Mouse (Mus musculus): ENCODE data around the gene Atad5. TPM values are rescaled to one million over a fixed set of nuclear protein-coding genes. Genes with fewer than 3 reads are reported as not detected.

The Atad5 gene
- total RNA-seq, 2 experiments from 2014 or later: 4.2 to 6.3 TPM

DNA sequence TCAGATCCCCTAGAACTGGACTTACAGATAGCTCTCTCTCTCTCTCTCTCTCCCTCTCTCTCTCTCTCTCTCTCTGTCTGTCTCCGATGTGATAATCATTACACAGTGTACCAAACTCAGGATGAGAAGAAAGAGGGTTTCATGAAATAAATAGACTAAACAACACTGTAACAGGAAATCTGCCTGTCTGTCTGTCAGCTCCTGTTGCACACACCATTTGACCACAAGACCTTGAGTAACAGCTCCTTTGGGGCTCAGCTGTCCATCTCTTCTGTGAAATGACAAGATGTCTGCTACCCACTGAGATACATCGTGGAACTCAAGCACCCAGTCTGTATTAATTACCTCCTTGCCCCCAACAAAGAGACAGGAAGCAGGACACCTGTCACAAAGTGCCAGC, 62.3 kb downstream of the Atad5 start:
- DNase-seq: no peak

DNA sequence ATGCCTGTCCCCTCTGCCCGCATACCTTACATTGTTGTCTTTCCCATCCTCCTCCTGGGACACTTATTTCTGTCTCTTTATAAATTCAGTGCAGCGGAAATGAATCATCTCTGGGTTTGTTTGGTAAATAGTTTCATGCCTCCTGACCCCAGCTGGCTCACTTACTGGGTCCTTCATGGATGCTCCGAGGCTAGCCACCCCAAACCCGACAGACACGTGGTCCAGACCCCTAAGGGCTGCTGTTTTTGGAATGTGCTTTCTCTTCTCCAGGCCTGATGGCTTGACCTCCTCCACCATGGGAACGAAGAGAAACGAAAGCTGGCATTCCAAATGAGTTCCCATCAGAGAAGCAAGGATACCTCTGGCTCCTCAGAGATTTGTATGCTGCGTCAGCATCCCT, 63.2 kb downstream of the Atad5 start:
- DNase-seq: no peak

DNA sequence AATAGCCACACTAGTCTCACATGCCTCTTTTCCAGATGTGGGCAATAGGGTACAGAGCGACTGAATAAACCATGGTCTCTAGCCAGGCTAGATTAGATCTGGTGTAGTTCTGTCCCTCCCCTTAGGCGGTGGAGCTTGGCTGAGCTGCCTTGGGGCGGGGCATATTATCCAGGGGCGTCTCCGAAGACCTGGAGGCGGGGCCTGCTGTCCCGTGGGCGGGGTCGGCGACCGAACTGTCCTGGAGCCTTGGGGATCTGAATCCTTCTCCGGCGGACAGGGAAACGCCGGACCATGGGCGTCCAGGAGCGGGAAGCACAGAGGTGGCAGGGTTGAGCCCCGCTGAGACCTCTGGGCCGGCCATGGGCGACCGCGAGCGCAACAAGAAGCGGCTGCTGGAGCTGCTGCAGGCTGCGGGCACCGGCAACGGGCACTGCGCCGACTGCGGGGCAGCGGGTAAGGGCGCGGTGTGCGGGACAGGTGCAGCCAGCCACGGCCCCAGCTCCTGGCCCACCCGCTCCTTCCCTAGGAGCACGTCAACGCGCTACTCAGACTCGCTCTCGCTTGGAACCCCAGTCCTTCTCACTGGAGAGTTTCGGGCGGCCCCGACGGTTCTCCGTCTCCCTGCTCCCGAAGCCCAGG, 64.8 kb downstream of the Atad5 start, which contains the start of gene Adap2:
Gene Adap2 (plus strand): TSS at position 249 of the 639 bp plus-strand sequence.
- DNase-seq: peak; percentile 96

DNA sequence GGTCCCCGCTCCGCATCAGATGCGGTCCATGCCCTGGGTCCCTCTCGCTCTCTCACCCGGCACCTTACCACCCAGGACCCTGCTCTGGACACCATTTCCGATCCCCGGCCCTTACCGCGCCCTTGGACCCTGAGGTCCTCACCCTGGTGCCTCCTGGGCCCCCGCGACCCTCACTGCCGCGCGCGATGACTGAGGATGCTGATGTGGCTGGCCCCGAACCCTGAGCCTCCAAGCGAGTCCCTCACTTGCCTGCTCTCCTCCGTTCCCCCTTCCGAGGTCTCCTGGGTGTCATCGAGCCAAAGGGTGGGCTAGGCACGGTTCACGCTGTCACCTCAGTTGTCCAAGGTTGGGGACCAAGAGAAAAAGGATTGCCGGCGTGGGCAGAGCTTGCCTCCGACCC, 65.3 kb downstream of the Atad5 start:
- DNase-seq: no peak

DNA sequence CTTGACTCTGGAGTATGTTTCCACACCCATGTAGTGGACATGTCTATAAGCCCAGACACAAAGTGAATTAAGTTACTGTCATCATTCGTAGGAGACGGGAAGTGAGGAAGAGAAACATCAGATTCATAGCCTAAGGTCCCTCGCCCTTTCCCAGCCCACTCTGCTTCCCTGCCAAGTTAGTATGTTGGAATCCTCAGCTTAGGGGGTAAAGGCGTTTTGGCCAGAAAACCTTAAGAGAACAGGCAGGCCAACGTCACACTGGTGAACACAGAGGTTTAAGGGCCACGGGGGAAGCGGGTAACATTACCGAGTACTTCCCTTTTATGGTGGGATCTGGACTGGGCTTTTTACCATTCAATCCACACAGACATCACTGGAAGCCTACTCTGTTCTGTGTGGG, 66.3 kb downstream of the Atad5 start:
- DNase-seq: no peak

DNA sequence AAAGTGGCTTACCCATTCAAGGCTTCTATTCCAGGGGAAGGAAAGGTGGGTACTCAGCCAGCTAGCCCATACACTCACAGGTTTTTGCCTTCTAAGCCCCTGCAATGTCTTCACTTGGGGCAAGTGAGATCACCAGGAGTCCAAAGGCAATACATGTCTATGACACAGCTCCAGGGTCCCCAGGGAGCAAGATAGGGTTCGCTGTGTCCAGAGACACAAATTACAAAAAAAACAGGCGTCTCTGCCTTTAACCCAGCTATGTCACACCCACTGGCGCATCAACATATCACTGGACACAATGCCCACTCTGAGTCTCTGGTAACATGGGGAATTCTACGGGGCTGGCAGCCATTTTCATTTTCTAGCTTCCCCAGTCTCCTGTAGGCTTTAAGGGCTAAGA, 66.8 kb downstream of the Atad5 start:
- DNase-seq: no peak

DNA sequence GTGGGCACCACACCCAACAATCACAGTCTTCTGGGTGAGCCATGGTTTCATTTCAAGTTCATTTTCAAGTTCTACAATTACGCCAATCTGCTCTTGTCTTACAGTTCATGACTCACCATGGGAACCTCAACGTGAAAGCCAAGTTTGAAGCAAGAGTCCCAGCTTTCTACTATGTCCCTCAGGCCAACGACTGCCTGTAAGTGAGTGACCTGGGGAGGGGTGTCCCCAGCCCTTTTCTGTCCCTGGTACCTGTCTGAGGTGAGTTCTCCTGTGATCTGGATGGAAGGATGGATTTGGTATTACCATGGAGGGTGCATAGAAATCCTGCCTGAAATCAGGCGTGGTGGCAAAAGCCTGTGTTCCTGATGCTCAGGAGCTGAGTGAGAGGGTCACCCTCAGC, 67.6 kb downstream of the Atad5 start:
- no peak for DNase-seq

DNA sequence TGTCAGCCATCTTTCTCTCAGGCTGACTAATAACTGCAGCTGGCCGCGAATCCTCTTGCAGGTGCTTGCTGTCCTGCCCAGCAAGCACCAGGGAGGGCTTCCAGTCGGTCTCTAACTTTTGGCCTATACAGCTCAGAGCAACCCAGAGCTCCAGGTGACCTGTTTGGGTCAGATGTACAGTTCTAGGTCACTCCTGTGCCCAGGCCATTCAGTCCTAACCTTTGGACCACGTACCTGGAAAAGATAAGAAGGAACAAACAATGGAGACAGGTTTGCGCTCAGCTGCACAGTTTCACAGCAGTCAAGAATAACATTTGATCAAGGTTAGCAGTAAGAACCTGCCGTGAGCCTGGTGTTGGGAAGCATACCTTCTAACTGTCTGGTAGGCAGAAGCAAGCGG, 69.8 kb downstream of the Atad5 start:
- no peak for DNase-seq

DNA sequence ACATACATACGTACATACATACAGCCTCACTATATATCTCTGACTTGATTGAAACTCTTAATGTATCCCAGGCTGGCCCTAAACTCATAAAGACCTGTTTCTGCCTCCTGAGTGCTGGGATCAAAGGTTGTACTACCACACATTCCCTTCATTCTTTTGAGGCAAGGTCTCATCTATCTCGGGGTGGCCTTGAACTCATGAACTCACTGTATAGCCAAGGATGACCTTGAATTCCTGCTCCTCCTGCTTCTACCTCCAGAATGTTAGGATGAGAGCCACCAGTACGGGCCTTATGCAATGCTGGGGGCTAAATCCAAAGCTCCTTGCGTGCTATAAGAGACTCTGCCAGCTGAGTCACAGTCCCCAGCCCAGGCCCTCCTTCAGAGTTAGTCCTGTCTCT, 71.8 kb downstream of the Atad5 start:
- no peak for DNase-seq

DNA sequence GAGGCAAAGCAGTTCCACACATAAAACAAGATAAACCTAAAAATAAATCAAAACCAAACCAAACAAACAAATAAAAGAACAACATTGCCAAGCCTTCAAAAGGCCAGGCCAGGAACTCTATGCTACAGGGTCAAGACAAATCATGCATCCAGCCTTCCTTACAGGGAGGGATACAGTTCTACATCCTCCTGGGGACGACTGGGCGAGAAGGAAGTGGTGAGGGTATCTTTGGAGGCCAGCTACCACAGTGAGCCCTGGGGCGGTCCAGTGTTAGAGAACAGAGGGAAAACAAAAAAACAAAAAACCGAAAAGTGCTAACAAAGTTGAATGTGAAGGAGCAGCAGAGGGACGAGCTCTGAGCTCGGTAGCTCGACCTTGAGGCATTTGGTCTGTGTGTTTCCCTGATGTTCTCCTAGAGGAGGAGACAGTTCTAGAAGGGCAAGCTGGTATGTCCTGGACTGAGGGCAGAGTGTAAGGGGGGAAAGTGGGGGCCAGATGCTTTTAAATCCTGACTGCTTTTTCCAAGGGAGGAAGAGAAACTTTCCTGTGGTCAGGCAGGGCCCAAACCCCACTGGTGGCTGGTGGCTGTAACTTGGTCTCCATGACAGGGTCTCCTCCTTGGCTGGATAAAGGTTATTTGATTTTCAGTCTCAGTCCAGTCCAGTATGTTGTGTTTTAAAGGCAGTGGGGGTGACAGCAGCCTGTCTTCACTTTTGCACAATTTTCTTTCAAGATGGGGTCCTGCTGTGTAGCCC, 74.3 kb downstream of the Atad5 start:
- DNase-seq: no peak

DNA sequence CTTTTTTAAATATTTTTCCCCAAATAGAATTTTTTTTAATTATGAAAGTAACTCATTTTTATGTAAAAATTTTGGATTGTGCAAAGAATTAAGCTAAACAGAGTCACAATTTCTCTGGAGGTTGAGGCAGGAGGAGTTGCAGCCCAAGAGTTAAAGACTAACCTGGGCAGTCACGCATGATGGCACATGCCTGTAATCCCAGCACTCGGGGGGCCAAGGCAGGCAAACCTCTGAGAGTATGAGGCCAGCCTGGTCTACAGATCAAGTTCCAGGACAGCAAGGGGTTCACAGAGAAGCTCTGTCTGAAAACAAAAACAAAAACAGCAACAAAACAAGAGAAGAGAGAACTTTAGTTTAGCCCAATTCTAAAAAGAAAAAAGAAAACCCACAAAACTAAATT, 75.0 kb downstream of the Atad5 start:
- no peak for DNase-seq

DNA sequence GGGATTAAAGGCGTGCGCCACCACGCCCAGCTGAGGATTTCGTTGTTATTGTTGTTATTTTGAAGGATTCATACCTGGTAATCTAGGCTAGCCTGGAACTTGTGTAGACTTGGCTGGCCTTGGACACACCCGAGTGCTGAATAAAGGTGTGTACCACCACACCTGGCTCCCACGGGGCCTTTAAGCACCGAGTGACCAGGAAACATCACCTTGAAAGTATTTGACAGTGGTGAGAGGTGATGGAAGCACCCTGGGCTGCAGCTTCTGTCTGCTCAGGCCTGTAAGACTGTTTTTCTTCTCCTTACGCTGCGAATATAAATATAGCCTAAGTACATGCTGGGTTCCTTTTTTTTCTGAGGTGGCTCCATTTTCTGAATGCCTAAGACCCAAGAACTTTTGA, 78.9 kb downstream of the Atad5 start:
- no peak for DNase-seq

DNA sequence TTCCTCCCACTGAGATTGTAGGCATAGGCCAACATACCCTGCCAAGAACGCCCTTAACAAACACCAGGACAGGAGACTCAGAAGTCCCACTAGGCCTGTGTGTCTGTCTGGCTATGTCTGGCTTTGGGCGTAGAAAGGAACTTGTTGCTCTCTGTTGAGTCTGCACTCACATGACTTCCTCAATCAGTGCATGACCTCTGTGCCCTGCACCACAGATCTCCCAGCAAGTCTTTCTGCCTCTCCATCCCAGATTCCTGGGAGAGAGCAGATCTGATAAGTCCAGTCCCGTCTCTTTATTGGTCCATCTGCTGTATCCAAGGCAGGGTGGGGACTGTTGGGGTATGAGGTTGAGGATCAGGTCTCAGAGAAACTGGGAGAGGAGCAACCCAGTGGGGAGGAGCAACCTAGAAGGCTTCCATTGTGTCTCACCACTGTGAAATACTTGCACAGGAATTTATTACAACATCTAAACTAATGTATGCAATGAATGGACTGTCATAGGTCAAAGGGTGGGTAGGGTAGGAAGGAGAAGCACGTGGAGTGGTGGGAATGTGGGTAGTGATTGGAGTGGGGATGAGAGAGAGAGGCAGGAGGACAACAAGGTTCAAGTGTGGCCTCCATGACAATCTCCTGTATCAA, 79.5 kb downstream of the Atad5 start:
- DNase-seq: no peak

DNA sequence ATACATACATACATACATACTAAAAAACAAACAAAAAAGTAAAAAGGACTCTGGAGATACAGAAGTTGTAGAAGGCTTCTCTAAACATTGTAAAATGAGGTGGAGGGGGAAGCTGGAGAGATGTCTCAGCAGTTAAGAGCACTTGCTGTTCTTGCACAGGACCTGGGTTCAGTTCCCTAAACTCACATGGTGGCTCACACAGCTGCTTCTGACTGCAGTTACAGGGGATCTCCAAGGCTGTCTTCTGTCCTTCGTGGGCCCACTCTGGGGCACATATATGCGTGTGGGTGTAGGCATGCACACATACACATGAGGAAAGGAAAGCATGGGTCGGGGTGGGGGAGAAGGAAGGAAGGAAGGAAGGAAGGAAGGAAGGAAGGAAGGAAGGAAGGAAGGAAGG, 80.4 kb downstream of the Atad5 start:
- DNase-seq: no peak

DNA sequence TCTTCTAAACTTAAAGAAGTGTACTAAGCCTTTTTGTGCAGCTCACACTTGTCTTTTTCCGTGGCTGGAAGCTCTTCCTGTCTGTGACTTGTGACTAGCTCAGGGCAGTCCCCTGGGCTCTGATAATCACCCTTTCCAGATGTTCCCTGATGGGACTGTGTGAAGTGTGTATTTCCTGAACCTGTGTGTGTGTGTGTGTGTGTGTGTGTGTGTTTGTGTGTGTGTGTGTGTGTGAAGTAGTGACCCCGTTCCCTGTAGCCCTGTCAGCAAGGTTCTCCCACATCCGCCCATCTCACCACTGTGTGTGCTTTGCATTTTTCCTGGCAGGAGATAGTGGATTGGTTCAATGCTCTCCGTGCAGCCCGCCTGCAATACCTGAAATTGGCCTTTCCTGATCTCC, 81.2 kb downstream of the Atad5 start:
- DNase-seq: no peak

DNA sequence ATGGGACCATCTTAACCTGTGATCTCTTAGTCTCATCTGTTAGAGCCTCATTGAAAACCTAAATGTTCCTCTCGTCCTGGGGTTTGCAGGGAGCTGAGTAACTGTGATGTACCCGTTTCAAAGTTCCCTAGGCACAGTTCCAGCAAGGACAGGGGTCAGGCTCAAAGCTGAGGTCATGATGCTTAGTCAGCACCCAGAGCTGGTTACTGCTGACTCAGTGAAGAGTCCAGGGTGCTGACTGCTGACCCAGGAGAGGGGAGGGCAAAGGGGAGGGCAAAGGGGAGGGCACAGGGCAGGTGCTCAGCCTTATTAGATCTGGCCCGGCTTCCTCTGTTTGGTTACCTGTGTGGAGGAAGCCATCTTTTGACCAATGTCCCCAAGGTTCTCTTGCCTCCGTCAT, 82.7 kb downstream of the Atad5 start:
- peak; percentile 73 for DNase-seq

DNA sequence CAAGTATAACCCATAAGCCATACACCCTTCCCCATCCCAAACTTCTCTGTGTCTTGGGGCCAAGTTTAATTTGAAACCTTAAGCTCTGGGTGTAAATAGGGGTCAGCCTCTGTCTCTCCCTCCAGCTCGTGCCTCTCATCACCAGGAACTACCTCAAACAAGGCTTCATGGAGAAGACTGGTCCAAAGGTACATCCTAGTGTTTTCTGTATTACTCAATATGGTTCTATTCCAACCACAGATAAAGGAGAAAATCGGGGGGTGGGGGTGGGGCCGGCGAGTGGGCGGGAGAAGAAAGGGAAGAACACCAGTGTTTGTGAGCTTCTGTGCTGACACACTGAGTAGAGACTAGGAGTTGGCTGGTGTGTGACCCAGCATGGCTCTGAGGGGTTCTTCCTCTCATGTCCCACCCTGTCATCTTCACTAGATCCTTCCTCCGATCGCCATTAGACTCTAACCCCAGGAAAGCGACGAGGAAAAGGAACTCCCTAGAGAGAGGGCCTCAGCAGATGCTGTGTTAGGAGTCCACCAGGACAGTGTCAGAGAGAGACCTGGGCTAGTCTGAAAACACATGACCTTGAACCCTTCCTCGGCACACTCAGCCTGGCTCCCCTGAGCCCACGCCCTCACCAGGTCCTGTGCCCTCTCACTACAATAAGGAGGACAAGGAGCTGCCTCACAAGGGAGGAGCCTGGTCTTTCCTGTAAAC, 84.9 kb downstream of the Atad5 start:
- no peak for DNase-seq

DNA sequence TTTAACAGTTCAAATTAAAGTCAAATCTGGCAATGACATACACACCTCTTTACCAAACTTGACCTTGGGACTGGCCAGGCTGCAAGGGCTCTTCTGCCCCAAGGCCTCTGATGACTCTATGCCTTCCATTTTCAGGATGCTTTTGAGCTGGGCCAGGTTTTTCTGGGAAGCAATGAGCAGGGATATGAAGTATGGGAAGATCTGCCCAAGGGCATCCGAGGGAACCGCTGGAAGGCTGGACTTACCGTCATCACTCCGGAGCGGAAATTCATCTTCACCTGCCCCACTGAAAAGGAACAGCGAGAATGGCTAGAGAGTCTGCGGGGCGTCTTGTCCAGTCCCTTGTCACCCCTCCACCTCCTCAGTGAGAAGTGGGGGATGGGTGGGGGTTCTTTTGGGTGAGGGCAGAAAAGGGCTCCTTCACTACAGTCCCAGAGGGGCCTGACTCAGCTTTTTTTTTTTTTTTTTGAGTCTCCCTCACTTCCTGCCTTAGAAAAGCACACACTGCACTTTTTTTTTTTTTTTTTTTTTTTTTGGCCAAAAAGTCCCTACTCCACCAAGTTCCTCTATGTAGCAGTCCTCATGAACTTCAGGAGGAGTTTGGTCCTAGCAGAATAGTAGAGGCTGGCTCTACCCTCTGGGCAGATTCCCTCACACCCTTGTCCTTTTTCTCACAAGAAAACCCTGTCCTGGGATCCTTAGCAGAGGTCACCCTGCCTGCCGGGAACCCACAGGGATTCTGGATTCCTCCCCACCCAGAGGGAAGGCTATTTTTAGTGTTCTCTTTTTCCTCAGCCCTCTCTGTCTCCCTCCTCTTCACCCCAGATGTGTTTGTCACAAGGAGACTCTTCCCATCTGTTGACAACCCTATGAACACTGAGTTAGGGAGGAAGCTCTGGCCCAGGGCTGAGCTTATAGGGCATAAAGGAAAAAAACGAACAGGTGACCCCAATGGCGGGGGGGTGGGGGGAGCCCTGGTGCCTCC, 88.0 kb downstream of the Atad5 start:
- DNase-seq: peak; percentile 28

DNA sequence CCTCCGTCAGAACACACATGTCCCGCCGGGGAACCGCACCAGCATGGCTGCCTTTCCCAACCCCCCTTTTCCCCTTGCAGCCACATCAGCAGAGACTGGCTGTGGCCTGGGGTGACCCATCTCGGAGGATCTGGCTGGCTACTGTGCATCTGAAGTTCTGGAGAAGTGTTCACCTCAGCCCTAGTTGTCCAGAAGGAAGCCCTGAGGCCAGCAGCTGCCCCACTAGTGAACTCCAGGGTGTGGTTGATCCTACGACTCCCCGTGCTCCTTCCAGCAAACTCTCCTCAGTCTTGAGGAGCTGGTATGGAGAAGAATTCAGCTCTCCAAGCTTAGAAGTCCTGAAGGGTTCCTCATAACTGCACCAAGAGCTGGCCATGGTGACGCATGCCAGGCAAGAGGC, 89.1 kb downstream of the Atad5 start:
- DNase-seq: no peak

DNA sequence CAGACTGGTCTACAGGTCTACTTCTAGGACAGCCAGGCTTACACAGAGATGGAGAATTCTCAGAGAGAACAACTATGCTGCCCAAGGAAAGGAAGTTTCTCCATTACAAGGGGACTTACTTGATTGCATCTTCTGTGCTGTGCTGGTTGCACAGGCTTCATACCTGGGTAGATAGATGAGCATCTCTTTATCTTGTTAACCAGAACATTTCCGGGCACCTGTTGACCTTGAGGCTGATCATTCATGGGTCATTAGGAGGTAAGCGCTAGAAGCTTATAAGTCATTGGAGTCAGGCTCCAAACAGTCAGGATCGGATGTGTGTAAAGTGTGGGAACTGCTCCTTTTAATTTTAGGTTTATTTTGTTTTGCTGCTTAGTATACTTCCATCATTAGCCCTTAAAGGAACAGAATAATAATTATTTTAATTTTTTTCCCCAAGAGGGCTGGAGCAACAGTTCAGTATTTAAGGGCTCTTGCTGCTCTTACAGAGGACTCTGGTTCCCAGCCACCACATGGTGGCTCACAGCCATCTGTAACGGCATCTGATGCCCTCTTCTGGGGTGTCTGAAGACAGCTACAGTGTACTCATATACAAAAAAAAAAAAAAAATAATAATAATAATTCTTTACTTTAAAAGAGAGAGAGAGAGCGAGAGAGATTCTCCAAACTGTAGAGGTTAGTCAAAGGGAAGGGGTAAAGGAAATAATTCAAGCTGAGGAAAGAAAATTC, 92.0 kb downstream of the Atad5 start:
- DNase-seq: no peak
